Mouse (Mus musculus) limb, embryonic 11.5 days (tissue): ENCODE measurements around the gene Fam189a1. TPM values are rescaled to one million over a fixed set of nuclear protein-coding genes. Genes with fewer than 3 reads are reported as not detected.

ENCODE experiments used
- ATAC-seq: fragments of 200-750 bp; cut with Nextera tagmentation; 2 replicates; pipeline ENCODE4 v1.8.0; 2017; ENCODE audit warnings: low read depth; ENCODE audit not compliant: insufficient number of reproducible peaks, low FRiP score, low TSS enrichment
- DNase-seq: peaks from one replicate; pipeline ENCODE4 v3.0.0-alpha.2; 2015; ENCODE audit warnings: low spot score
- H3K27ac ChIP-seq: fragments of 300-500 bp; sonication (generic); replicated peaks from 2 replicates; pipeline ENCODE4 v1.5.1; 2014; ENCODE audit warnings: low read depth, mild to moderate bottlenecking, low read length
- H3K27me3 ChIP-seq: fragments of 300-500 bp; sonication (generic); 2 replicates; pipeline ENCODE4 v1.6.1; 2014; ENCODE audit warnings: mild to moderate bottlenecking, low read length, mixed read lengths; ENCODE audit not compliant: control insufficient read depth, insufficient read depth
- H3K36me3 ChIP-seq: fragments of 300-500 bp; sonication (generic); 2 replicates; pipeline ENCODE4 v1.6.1; 2014; ENCODE audit warnings: mild to moderate bottlenecking, low read length, moderate library complexity, mixed read lengths; ENCODE audit not compliant: control insufficient read depth, insufficient read depth
- H3K4me1 ChIP-seq: fragments of 300-500 bp; sonication (generic); 2 replicates; pipeline ENCODE4 v1.6.1; 2014; ENCODE audit warnings: low read length, mixed read lengths; ENCODE audit not compliant: control insufficient read depth, insufficient read depth
- H3K4me2 ChIP-seq: fragments of 300-500 bp; sonication (generic); 2 replicates; pipeline ENCODE4 v1.6.1; 2014; ENCODE audit warnings: low read depth, mild to moderate bottlenecking, moderate library complexity; ENCODE audit not compliant: severe bottlenecking
- H3K4me3 ChIP-seq: fragments of 300-500 bp; sonication (generic); 2 replicates; pipeline ENCODE4 v1.5.1; 2014; ENCODE audit warnings: low read depth, low read length
- H3K9ac ChIP-seq: fragments of 300-500 bp; sonication (generic); 2 replicates; pipeline ENCODE4 v1.6.1; 2014; ENCODE audit warnings: mild to moderate bottlenecking, low read length
- H3K9me3 ChIP-seq: fragments of 300-500 bp; sonication (generic); 2 replicates; pipeline ENCODE4 v1.6.1; 2016; ENCODE audit warnings: low read length; ENCODE audit not compliant: control insufficient read depth
- WGBS: fragments of 180-500 bp; shearing (Covaris S2); extraction: QIAGEN DNeasy Blood & Tissue Kit; methylation state at CpG from one replicate; pipeline ENCODE4 v1.1.7; 2014; 5-methylcytosine and 5-hydroxymethylcytosine counted together
- polyA plus RNA-seq: library from polyadenylated mRNA; unstranded; fragments of >200 nt; fragmentation: Nextera tagmentation; extraction: Ambion mirVana; gene quantifications from 2 replicates; pipeline ENCODE4 v1.2.1, GENCODE M21; 2014

Gene Fam189a1
- polyA plus RNA-seq, 1 experiment from 2014 or later = 0.35 TPM

DNA sequence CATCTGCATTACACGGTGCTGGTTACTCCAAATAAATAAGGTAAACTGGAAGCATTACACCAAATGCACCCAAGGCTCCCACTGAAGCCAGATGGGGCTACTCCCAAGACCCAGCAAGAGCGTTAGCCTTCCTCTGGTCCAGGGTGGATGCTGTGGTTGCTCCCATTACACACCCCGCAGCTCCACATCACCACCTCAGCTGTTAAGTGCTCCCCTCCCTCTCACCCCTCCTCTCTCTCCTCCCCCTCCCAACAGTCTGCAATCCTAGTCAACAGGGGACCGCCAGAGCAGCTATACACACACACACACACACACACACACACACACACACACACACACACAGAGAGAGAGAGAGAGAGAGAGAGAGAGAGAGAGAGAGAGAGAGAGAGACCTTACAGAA is 109.7 kb downstream of the Fam189a1 start:
- no peaks in the 10 kb centered on the region for H3K9me3 ChIP-seq
- no peak for DNase-seq
- no peaks in the 10 kb centered on the region for H3K36me3 ChIP-seq
- peaks cover 4% of the 10 kb centered on the region; the same call in 1 of the 2 replicates for H3K4me1 ChIP-seq
- H3K4me3 ChIP-seq = no peak overlapping the region
- H3K27me3 ChIP-seq = no peaks in the 10 kb centered on the region
- H3K27ac ChIP-seq = no peak overlapping the region
- no peak overlapping the region for H3K4me2 ChIP-seq
- H3K9ac ChIP-seq = no peak overlapping the region
- 53% methylated on average over 4 of the region's 4 CpGs for WGBS
- no peak for ATAC-seq

DNA sequence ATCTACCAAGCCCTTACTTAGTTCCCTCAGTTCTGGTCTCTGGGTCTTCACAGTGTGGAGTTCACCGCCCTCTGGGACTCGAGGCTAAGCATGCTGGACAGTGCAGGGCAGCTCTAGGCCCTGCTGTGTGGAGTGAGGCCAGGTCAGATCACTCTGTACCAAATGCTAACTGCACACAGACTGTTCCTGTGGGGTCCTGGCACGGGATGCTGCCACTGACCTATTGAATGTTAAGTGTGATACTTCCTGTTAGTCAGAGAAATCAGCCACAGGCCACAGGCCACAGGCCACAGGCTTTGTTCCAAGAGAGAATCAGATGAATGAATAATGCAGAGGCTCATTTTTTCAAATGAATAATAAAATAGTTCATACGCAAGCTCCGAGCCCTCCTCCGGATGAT is 112.1 kb downstream of the Fam189a1 start:
- Histone ChIP-seq H3K36me3 (no peaks in the 10 kb centered on the region), H3K4me2 (no peak overlapping the region), H3K4me1 (no peaks in the 10 kb centered on the region), H3K27me3 (no peaks in the 10 kb centered on the region), H3K27ac (no peak overlapping the region), H3K9me3 (no peaks in the 10 kb centered on the region), H3K9ac (no peak overlapping the region), H3K4me3 (no peak overlapping the region)
- ATAC-seq (no peak), DNase-seq (no peak)
- WGBS = 82% methylated on average over 6 of the region's 6 CpGs

DNA sequence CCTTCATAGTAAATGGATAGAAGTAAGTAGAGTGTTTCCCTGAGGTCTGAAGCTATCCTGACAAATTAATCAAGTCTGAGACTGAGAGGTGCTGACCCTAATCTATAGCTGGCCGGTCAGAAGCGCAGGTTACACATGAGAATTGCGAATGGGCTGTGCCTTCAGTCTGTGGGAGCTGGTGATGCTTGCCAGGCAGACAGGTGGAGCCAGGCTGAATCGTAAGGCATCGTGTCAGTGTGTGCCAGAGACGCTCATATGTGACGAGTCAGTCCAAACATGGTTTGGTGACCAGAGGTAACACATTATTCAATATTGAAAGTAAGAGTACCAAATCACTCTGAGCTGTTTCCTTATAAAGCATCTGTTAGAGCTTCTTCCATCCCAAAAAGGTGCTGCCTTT is 115.3 kb downstream of the Fam189a1 start:
- DNase-seq (no peak), ATAC-seq (no peak)
- WGBS = 93% methylated on average over 7 of the region's 7 CpGs
- Histone ChIP-seq H3K27me3 (no peaks in the 10 kb centered on the region), H3K4me2 (no peak overlapping the region), H3K9ac (no peak overlapping the region), H3K36me3 (no peaks in the 10 kb centered on the region), H3K9me3 (no peaks in the 10 kb centered on the region), H3K4me3 (no peak overlapping the region), H3K4me1 (no peaks in the 10 kb centered on the region), H3K27ac (no peak overlapping the region)

DNA sequence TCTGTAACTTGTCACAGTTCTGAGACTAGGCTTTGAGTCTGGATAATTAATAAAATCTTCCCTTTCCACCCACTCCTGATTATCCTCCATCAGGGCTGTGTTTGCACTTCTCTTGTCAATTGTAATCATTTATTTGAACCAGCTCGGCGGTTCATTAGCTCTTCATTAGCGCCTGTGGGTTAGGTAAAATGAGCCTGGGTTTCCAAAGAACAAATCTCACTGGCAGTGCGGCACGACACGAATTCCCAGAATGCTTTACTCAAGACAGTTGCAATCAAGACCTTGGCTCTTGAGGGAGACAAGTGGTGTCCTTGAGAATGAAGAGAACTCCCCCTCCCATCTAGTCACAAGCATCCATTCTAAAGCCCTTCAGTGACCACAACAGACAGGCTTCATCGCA is 124.6 kb downstream of the Fam189a1 start:
- no peak for ATAC-seq
- 82% methylated on average over 7 of the region's 7 CpGs for WGBS
- DNase-seq = no peak
- H3K27me3 ChIP-seq = no peaks in the 10 kb centered on the region
- H3K4me1 ChIP-seq = no peaks in the 10 kb centered on the region
- no peaks in the 10 kb centered on the region for H3K36me3 ChIP-seq
- H3K4me2 ChIP-seq = no peak overlapping the region
- H3K4me3 ChIP-seq = no peak overlapping the region
- H3K9ac ChIP-seq = no peak overlapping the region
- no peaks in the 10 kb centered on the region for H3K9me3 ChIP-seq
- H3K27ac ChIP-seq = no peak overlapping the region

DNA sequence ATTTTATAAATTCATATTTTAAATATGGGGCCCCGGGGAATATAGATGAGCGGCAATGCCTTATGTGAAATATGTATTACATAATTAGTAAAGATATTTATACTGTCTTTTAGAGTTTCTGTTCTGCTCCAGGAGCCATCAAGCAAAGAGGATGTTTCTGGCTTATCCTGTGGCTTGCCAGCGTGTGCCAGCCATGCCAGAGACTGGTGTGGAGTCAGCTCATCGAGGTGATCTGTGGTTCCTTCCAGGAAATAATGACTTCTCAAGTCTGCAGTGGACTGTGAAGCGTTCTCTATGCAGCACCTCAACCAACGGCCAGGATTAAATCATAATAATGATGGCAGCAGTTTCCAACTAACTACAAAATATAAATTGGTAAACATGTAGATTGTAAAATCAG is 125.2 kb downstream of the Fam189a1 start:
- no peak overlapping the region for H3K4me2 ChIP-seq
- no peak for ATAC-seq
- H3K9ac ChIP-seq = no peak overlapping the region
- no peak for DNase-seq
- no peaks in the 10 kb centered on the region for H3K9me3 ChIP-seq
- no peaks in the 10 kb centered on the region for H3K4me1 ChIP-seq
- H3K4me3 ChIP-seq = no peak overlapping the region
- 88% methylated on average over 6 of the region's 6 CpGs for WGBS
- no peak overlapping the region for H3K27ac ChIP-seq
- H3K36me3 ChIP-seq = no peaks in the 10 kb centered on the region
- no peaks in the 10 kb centered on the region for H3K27me3 ChIP-seq

DNA sequence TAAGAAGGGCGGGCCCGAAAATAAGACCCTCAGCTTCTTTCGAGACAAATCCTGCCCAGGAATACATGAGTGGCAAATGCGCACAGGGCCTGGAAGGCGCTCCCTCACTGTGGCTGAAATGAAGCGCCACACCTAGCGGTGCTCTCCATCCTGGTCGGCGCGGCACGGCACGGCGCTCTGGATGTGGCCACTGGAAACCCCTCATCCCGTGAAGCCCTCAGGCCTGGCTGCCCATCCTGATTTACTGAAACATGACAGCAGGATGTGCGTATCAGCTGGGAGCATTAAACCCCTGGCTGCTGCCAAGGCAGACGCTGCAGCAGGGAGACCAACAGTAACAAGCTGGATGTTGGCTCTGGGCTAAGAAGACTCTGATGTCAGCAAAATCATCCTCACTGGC is 126.4 kb downstream of the Fam189a1 start:
- 89% methylated on average over 16 of the region's 16 CpGs for WGBS
- DNase-seq (no peak), ATAC-seq (no peak)

DNA sequence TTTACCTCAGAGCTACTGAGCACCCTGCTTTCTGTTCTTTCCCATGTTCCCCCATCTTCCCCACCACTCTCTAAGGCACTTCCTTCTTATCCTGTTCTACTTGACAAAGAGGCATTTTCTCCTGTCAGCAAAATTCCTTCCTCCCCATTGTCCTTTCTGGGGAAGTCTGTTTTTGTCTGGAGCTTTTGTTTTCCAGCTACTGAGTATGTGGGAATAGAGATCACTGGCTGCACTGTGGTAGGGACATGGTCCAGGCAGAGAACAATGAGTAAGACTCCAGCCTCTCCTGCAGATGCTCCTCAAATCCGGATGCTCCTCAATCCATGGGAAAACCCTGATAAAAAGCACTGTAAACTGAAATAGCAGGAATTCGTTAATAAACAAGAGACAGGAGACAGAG is 135.1 kb downstream of the Fam189a1 start:
- H3K27me3 ChIP-seq = no peaks in the 10 kb centered on the region
- no peak overlapping the region for H3K9ac ChIP-seq
- DNase-seq (no peak), ATAC-seq (no peak)
- H3K4me3 ChIP-seq = no peak overlapping the region
- no peak overlapping the region for H3K27ac ChIP-seq
- H3K9me3 ChIP-seq = no peaks in the 10 kb centered on the region
- H3K4me1 ChIP-seq = no peaks in the 10 kb centered on the region
- no peak overlapping the region for H3K4me2 ChIP-seq
- H3K36me3 ChIP-seq = no peaks in the 10 kb centered on the region
- WGBS = 70% methylated on average over 2 of the region's 2 CpGs

More for the DNA sequence above, 126.4 kb downstream of the Fam189a1 start:
- Histone ChIP-seq H3K9ac (no peak overlapping the region), H3K4me1 (no peaks in the 10 kb centered on the region), H3K36me3 (no peaks in the 10 kb centered on the region), H3K9me3 (no peaks in the 10 kb centered on the region), H3K4me2 (no peak overlapping the region), H3K27me3 (no peaks in the 10 kb centered on the region), H3K4me3 (no peak overlapping the region), H3K27ac (no peak overlapping the region)

DNA sequence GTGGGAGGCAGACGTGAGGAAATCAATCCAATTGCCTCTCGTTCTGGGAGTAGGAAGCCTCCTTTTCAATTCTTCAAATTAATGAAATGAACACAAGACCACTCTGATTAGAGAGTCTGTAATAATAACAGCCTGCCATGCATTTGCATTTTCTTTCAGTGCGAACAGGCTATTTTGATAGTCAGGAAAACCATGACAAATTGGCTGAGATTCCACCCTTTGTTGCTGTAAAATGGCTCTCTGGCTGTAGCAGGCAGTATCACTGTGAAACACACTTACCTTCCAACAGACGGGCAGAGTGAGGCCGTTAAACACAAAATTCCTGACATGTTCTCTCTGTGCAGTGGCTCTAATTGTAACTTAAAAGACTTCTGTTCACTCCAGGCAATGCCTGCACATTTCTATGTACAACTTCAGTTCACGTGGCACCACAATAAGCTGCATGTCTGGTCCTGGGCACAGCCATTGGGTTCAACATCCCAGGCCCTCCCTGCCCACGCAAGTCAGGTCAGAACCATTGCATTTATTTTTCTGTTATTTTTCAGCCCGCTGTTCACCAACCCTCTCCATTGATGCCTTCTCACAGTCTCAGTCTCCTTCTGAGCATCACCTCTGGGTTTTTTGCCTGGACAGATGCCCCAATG is 138.2 kb downstream of the Fam189a1 start:
- Histone ChIP-seq H3K9ac (no peak overlapping the region), H3K27me3 (no peaks in the 10 kb centered on the region), H3K36me3 (no peaks in the 10 kb centered on the region), H3K9me3 (no peaks in the 10 kb centered on the region), H3K27ac (no peak overlapping the region), H3K4me3 (no peak overlapping the region), H3K4me2 (no peak overlapping the region), H3K4me1 (no peaks in the 10 kb centered on the region)
- 71% methylated on average over 8 of the region's 8 CpGs for WGBS
- no peak for ATAC-seq
- DNase-seq = no peak

DNA sequence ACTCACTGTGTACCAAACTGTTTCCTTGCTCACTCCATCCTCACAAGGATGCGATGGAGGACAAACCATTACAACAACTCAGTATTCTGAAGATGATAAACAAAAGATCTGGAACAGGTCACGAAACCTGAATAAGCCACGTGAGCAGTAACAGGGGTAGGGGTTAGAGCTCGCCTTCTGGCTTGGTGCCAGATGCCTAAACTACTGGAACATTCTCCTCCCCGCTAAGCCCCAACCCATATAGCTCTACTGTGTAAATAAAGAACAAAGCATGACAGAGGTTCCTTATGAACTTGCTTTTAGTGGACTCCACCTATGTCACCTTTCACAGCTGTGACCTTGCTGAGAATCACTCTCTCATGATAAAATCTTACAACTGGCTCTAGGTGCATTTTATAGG is 139.0 kb downstream of the Fam189a1 start:
- Histone ChIP-seq H3K9ac (no peak overlapping the region), H3K36me3 (no peaks in the 10 kb centered on the region), H3K27me3 (no peaks in the 10 kb centered on the region), H3K4me1 (no peaks in the 10 kb centered on the region), H3K4me3 (no peak overlapping the region), H3K9me3 (no peaks in the 10 kb centered on the region), H3K27ac (no peak overlapping the region), H3K4me2 (no peak overlapping the region)
- DNase-seq = no peak
- no peak for ATAC-seq
- 81% methylated on average over 5 of the region's 5 CpGs for WGBS
